Mouse (Mus musculus) right cerebral cortex, adult 18-20 months (tissue): ENCODE results near the gene Nlrp4f.

ENCODE experiments used
- DNase-seq: peaks from one replicate; pipeline ENCODE4 v3.0.0; 2022; ENCODE audit warnings: mixed read lengths

Nlrp4f gene

DNA sequence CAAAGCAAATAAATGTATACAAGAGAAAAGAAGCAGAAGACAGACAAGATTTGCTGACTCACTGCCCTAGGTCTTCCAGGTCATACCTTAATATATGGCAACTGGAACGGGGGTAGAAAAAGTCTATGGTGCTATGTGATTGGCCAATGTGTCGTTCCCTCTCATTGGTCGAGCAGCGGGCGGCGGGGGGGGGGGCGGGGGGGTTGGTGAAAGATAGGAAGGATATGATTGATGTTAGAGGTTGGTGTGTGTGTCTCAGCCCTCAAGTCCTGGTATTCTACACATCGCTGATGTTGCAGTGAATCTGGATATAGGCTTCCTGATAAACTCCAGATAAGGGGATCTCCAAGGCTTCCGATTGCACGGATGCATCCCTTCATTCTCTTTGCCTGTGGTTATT is at the start of gene Nlrp4f:
Gene Nlrp4f (minus strand): TSS at position 101 of the 400 bp plus-strand sequence.
- DNase-seq: no peak

DNA sequence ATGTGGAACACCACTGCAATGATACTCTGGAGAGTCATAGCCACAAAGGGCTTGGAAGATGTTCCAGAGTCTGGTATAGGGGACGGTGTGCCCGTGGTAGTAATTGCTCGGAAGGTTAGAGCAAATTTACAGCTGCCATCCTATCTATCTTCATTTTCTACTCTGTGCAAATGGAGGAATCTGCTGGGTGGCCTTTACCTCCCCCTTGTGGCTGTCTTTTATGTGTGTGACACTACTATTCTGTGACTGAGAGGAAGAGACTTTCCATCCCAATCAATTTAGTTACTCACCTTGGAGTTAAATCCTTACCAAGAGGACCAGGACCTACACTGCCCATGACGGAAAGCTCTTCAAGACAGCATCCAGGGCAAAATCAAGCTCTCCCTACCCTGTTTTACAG is 37.5 kb upstream of the Nlrp4f start:
- DNase-seq: no peak

DNA sequence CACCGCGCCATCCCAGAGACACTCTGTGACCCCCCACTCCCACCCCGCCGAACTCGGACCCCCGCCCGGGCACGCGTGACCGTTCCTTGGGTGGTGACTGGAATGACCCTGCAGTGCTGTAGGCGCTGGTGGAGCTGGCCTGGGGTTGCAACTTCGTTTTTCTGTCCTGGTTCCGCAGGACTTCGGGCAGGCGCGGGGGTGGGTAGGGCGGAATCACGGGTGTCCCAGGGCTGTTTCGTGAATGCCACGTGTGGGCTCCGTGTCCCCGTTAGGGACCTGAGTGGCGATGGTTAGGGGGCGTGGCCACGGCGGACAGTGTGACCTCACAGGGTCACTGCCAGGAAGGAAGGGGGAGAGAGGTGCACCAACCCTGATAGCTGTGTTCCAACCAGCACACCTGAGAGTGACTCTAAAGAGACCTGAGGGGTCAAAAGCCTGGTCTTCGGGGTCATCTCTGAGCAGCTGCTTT is 36.6 kb upstream of the Nlrp4f start:
- no peak for DNase-seq

DNA sequence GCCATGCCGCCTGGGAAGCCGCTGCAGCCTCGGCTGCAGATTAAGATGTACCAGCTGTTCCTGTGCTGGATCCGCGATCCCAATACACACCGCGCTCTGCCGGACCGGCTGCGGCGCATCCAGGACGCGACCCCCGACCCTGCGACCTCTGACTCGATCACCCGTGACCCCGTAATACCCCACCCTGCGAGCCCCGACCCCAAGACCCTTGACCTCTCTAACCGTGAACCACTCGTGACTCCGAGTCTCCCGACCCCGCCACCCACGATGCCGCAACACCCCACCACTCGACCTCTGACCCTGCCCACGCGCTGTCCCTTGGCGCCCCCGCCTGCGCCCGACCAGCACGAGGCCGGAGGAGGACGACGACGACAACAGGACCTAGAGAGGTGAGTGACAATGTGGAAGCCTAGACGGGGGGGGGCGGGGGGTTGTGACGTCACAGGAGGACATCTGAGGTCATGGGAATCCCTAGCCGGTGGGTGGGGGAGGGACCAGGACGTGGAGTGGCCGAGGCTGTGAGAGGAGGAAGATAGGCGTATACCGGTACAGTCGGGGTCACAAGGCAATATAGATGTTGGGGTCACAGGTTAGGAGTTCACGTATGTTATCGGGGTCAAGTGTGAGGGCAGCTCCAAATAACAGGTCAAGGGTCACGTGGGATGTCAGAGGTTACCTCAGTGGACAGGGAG is 36.0 kb upstream of the Nlrp4f start:
- DNase-seq: peak; percentile 24

DNA sequence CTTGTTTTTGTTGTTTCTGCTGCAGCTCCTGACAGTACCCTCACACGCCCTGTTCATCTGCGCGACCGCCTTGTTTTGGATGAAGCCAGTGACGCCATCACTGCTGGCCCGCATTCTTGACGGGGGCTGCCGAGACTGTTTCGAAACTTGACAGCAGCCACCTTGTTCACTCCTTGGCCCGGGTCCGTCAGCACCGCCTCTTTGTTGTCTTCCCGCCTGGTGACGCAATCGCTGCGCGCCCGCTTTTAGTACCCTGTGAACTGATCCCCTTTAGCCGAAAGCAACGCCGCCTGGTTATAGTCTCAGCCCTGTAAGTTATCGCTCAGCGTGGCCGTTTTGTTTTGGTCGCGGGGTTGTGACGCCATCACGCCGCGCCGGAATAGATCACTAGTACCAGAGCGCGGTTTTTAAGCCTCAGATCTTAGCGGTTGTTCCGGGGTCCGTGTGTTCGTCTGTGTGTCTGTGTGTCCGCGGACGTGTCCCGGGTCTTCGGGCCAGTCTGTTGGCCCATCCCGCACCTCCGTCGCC is 35.4 kb upstream of the Nlrp4f start:
- DNase-seq: peak; percentile 95

DNA sequence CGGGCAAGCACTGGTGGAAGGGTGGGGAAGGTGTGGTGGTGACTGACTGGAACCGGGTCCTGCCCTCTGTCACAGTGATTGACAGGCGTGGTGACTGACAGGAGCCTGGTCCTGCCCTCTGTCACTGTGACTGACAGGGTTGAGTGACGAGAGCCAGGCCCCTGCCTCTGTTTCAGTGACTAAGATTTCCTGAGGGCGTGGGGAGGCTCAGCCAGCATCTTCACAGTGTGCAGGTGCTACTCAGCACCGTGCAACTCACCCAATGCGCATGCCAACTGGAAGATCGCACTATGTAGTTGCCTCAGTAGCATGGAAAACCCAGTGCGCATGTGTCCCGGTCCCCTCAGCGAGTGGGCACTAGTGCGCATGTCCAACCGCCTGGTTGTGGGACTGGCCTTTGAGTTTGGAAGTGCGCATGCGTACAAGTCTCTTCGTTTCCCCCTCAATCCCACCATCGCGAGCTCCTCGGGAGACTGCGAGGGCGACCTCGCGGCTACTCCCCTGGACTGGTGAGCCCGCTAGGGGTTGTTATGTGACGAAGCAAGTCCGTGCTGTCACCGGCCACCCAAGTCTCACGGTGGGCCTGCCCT is 34.8 kb upstream of the Nlrp4f start:
- peak; percentile 99 for DNase-seq

DNA sequence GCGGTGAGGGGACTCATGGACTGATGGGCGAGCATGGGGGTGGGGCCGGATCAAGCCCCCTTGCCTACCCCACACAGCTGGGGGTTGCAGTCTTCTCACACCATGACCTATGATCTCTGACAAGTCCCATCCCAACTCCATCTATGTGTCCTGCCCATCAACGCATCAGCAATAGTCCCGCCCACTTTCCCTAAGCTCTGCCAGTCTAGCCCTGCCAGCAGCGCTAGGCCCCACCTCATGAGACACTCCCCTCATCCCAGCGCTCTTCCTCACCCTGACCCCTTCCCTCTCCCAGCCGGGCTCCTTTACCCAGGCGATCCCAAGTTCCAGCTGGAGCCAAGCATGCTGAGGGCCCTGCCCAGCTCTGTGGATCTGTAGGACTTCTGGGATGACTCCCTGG is 31.4 kb upstream of the Nlrp4f start:
- DNase-seq: no peak

DNA sequence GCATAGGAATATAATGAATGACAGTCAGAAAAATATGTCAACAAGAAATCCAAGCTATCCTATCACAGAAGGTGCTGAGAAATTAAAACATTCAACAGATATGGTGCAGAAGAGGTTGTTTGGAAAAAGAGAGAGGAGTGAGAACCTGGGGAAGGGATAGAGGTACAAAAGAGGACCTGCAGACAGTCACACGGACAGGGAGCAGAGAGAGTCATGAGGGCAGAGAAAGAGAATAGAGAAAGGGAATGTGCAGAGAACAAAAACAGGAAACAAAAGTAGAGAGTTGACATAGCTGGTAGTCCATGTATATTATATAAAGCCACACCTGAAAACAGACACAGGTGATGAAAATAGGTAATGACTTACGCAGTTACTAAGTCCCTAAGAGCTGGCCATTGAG is 20.9 kb upstream of the Nlrp4f start:
- DNase-seq: no peak

DNA sequence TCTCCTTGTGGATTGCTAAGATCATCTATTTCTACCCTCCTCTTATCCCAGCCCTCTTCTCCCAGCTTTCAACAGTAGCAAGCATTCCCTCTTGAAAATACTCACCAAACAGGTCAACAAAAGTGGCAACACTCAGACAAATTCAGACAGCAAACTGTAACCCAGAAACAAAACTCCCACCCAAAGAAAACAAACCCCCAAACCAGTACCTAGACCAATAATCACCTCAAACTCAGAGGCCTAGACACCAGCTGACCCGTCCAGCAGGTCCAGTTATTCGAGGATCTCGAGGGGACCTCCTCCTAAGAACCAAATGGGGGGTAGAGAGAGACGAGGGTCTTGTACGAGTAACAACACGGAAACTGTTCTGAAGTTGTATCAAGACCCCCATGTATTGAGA is 20.2 kb upstream of the Nlrp4f start:
- no peak for DNase-seq

DNA sequence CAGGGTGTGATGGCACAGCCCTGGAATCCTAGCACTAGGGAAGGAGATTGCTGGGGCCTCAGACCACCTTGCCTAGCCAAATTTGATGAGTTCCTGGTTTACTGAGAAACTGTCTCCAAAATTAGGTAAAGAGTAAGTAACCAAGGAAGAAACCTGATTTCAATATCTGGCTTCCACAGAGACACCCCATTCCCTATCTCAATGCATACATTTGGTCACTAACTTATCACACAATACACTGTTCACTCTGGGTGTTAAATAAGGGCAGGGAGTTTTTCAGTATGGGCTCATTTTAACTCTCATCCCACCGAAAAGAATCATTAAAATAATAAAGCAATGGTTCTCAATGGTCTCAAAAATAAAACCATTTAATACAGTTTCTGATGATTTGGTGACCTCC is 5.1 kb downstream of the Nlrp4f start:
- DNase-seq: no peak

DNA sequence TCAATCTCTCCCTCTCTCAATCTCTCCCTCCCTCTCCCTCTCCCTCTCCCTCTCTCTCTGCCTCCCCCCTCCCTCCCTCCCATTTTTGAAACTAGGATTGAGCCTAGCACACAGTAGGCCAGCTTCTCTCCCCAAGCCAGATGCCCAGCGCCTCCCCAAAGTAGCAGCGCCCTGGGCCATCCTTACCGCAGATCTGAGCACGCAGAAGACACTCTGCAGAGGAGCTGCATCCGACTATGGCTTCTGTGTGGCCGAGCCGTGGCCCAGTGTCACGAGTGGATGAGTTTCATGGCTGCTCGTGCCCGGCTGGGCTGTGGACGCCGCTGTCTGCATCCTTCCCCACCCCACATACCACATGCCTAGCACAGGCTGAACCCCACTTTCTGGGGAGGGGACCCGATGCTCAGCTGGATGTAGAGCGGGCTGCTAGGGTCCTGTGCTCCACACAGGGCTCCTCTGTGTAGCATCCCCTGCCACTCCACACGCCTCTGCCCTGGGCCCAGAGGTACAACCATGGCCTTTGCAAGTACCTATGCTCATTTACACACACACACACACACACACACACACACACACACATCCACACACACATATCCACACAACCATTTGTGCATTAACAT is 29.2 kb downstream of the Nlrp4f start:
- DNase-seq: no peak

DNA sequence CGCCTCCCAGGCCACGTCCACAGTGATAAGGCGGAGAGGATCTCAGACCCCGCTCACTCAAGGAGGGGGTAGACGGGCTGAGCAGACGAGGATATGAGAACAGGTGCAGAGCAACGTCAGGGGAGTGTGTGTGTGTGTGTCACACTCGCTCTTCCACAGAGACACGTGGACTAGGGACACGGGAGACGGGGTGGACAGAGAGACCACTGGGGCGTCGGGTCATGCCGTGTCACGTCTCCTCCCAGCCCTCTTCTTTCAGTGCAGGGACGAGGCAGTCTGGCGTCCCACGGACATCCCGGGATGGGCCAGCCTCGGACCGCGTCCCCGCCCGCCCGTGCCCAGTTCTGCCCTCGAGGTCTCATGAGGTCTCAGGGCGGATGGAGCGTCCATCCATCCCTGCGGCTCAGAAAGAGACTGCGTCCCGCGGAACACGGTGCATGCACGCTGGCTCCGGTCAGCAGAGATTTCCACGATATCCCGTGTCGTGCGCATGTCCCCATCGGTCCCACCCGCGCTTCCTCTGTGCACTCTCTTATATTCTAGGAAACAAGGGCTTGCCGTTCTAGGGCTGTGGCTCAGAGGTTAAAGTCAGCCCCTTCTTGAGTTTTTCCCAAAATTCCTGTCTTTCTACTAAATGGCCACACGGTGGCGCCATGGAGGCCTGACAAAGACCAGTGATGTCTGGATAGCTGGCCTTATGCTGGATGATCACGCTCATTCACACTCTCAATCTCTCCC is 29.9 kb downstream of the Nlrp4f start:
- DNase-seq: peak; percentile 12

DNA sequence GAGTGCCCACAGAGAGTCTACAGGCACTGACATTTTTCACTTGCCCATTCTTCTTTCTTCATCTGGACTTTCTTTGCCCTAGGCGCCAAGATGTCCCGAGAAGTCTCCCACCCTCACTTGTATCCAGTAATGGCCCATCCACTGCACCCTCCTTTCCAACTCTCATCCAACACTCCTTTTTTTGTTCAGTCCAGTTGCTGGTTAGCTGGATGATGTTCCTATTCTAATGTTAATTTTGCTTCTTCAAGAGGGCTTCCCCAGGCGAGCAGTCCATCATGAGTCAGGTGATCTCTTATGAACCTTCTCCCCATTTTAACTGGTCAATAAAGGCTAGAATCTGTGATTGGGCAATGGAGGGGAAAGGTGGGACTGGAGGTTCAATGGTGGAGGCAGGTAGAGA is 31.7 kb downstream of the Nlrp4f start:
- DNase-seq: no peak

DNA sequence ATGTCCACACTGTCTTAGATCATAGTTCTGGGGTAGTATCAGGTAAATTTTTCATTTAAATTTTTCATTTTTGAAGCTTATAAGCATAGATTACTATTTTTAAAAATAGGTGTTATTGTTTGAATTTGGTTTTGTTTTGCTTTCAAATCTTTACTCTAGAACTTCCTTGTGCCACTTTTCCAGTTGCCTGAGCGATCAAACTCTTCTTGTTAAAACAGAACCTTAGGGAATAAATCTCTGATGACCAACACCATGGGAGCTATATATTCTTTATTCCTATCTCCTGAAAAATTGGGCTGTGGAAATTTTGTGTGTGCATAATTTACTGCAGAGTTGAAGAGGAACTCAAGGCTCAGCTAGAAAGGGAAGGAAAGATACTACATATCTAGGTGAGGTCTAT is 55.8 kb downstream of the Nlrp4f start, which contains the start of gene Olfr466:
Gene Olfr466 (plus strand): TSS at position 301 of the 400 bp plus-strand sequence.
- DNase-seq: no peak

DNA sequence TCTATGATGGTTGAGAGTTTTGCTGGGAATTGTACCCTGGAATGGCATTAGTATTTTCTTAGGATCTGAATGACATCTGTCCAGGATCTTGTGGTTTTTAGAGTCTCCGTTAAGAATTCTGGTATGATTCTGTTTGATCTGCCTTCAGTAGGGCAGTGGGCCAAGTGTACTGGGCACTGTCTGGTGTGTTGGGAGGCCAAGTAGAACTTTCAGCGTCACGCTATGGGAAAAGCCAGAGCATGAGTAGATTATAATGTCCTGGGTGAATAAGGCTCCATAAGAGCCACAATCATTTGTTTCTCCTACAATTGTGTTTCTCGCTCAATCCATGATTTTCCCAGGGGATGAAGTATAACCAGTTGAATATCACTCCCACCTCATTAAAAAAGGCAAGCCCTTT is 68.0 kb downstream of the Nlrp4f start, which contains the start of gene Olfr465-ps1:
Gene Olfr465-ps1 (plus strand): TSS at position 301 of the 400 bp plus-strand sequence.
- DNase-seq: no peak
